Mouse (Mus musculus) adrenal gland, postnatal 25 days (tissue): ENCODE measurements around the gene Olfr1406. TPM values are rescaled to one million over a fixed set of nuclear protein-coding genes. Genes with fewer than 3 reads are reported as not detected.
"Not testable (repeated sequence)": the region's sequence is repeated elsewhere in the genome, so short reads cannot be mapped to it uniquely, and the experiment has no call there.

Experiments
- DNase-seq: peaks from one replicate; pipeline ENCODE4 v3.0.0; 2021; ENCODE audit warnings: mixed read lengths
- long read RNA-seq: library from polyadenylated mRNA; stranded (forward); transcript quantifications from one replicate; pipeline ENCODE4 v2.0.0, GENCODE M21; 2021
- total RNA-seq: library from RNA; stranded (reverse); gene quantifications from 2 replicates; pipeline ENCODE4 v1.2.3, GENCODE M21; 2021

Gene Olfr1406
- not detected in 2 replicates for total RNA-seq
- long read RNA-seq: 0 reads

- no peak for DNase-seq
Measured at GRCm38 (mm10) chr1:173190540-173190939, at the start of gene Olfr1406. Gene Olfr1406 (minus strand): TSS chr1:173190640.

DNA sequence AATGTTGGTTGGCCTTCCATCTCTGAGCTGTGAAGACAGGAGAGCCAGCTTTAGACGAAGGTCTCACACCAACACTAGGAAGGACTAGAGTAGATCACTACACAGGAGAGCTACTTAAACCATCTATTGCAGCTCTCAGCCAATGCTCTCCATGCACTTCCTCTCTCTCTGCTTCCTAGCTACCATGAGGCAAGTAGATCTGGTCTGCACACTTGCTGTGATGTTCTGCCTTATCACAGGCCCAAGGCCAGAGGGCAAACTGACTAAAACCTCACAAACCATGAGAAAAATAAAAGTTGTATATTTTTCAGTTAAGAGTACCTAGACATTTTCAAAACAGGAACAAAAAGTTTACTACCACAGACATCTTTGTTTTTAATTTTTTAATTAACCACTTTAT lies 46.6 kb upstream of the Olfr1406 start:
- DNase-seq: not testable (repeated sequence)

DNA sequence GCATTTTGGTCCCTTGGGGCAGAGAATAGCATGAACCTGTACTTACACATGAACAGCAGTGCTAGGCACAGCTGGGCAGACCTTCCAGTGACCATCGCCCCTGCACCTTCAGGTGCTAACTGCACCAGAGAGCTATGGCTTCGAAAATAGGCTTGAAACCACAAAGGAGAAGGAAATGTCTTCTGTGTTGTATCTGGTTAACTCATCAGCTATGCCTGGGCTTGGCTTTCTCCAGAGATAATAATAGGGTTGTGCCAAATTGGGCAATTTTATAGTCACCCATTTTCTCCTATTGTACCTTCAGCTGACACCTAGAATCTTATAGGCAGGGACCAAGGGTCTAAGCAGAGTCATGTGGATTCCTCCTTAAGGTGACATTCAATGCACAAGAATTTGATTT lies 36.6 kb upstream of the Olfr1406 start, which contains the start of gene Fcer1a:
Fcer1a (minus strand) TSS at position 134 of the 400 bp plus-strand sequence.
- DNase-seq: no peak

DNA sequence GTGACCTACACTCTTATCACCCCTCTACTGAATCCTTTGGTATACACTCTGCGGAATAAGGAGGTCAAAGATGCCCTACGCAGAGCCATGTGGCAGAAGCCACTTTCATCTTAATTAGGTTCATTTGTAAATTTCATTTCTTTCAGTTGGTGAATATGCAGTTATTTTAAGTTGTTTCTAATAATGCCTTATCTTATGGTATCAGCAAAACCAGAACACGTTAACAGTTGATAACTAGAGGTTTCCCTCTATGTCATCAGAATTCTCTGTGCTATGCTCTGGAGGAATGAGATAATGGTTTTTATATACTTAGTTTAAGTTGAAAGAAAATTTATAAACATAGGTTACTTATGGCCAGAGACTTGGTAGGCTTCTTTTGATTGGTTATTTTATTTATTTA lies 26.0 kb upstream of the Olfr1406 start:
- DNase-seq: no peak

- DNase-seq: no peak
Measured at GRCm38 (mm10) chr1:173212092-173212491, 21.7 kb upstream of the Olfr1406 start, which contains the start of gene Olfr1404. Gene Olfr1404 (plus strand): TSS chr1:173212392.

- no peak for DNase-seq
Measured at GRCm38 (mm10) chr1:173197508-173197907, 7.1 kb upstream of the Olfr1406 start, which contains the start of gene Olfr218. Gene Olfr218 (plus strand): TSS chr1:173197808.

DNA sequence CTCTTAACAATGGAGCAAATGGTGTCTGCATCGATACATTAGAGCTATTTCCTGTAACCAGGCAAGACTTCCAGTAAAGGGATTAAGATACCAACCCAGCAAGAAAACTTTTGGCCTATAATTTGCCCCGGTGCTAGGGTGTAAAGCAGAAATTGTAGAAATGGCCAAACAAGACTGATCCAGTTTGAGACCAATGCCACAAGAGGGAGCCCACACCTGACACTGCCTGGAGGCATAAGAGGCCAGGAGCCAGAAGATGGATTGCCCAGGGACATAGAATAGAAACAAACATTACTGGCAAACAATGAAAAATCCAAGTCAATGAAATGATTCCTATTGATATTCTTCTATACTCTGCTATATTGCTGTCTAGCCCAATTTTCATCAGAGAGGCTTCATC lies 5.9 kb upstream of the Olfr1406 start:
- DNase-seq: no peak

GRCm38 (mm10) chr1:173192059-173192458 lies 1.6 kb upstream of the Olfr1406 start:
- DNase-seq: no peak

- no peak for DNase-seq
Measured at GRCm38 (mm10) chr1:173174154-173174842, 16.1 kb downstream of the Olfr1406 start.

DNA sequence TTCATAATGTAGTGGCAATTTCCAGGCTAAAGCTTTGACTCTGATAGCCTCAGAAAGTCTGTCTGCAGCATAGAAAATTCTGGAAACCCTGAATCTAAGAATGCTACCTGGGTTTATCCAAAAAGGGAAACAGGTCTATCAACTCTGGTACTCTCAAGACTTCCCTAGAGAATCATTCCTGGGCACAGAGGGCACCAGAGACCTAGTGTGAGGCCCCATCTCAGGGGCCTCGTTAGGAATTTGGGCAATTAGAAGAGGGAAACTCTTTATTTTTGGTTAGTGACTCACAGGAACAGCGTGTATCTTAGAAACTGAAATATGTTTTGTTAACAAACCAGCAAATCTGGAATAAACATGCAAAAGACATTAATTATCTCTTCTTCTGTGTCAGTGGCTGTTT lies 53.2 kb downstream of the Olfr1406 start, which contains the start of gene Olfr1408:
Olfr1408 (minus strand) TSS at position 101 of the 400 bp plus-strand sequence.
- DNase-seq: no peak

Other genes with a start within 250 kb of the Olfr1406 start
- gene Olfr16, start 240.2 kb downstream of the Olfr1406 start, total RNA-seq: not detected in 2 replicates
- gene Olfr1408, start 53.3 kb downstream of the Olfr1406 start, total RNA-seq: not detected in 2 replicates
- not detected in 2 replicates for gene Olfr218, start 7.2 kb upstream of the Olfr1406 start, total RNA-seq
- gene Olfr1404, start 21.8 kb upstream of the Olfr1406 start, total RNA-seq: not detected in 2 replicates
- not detected in 2 replicates for gene Fcer1a, start 36.6 kb upstream of the Olfr1406 start, total RNA-seq
- not detected in 2 replicates for gene Olfr418, start 75.4 kb upstream of the Olfr1406 start, total RNA-seq
- not detected in 2 replicates for gene Mptx2, start 87.1 kb upstream of the Olfr1406 start, total RNA-seq
- gene Ackr1, start 143.1 kb upstream of the Olfr1406 start, total RNA-seq: 0.82 and 2.4 TPM in 2 replicates
- 0.97 TPM in 1 of 2 replicates, not detected in the other for gene Aim2, start 160.2 kb upstream of the Olfr1406 start, total RNA-seq
- gene Cadm3, start 177.1 kb upstream of the Olfr1406 start, total RNA-seq: 2.7 and 3.5 TPM in 2 replicates